Mouse (Mus musculus): ENCODE data around the gene Sh2b1. TPM values are rescaled to one million over a fixed set of nuclear protein-coding genes. Genes with fewer than 3 reads are reported as not detected.

Sh2b1 gene
- polyA plus RNA-seq, 1 experiment from 2014 or later, result 73.9 TPM

DNA sequence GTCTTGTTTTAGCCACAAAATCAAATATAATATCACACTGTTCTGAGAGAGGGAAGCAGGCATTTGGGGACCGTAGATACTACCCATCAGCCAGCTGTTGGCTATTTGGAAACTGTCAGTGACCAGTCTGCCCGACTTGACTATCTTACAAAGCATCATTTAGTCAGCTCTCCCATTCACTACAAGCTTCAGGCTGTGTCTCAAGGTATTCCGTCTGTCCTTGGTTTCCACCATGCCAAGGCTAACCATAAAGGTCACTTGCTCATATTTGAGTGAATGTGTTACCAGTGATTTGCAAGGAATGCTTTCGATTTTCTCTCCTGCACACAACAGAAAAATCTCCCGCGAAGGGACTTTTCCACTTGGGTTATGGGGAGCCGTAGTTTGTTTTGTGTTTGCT is 40.5 kb downstream of the Sh2b1 start:
- Histone ChIP-seq H3K27ac (ENCODE audit: low read length) (no peak overlapping the region), H3K4me1 (replicated peaks; ENCODE audit: control insufficient read depth, insufficient read depth, low read length) (peaks cover 3% of the 10 kb centered on the region), H3K27me3 (replicated peaks; ENCODE audit: control insufficient read depth, insufficient read depth, low read length) (no peaks in the 10 kb centered on the region), H3K4me3 (replicated peaks; ENCODE audit: low read length) (no peak overlapping the region), H3K36me3 (ENCODE audit: control insufficient read depth, insufficient read depth) (no peaks in the 10 kb centered on the region), H3K9me3 (ENCODE audit: control insufficient read depth, low read length) (no peaks in the 10 kb centered on the region), H3K9ac (replicated peaks; ENCODE audit: low read depth, low read length) (no peak overlapping the region), H3K4me2 (ENCODE audit: low read length) (no peak overlapping the region)
- 86% methylated on average over 7 of the region's 7 CpGs for WGBS
- no peak for ATAC-seq

DNA sequence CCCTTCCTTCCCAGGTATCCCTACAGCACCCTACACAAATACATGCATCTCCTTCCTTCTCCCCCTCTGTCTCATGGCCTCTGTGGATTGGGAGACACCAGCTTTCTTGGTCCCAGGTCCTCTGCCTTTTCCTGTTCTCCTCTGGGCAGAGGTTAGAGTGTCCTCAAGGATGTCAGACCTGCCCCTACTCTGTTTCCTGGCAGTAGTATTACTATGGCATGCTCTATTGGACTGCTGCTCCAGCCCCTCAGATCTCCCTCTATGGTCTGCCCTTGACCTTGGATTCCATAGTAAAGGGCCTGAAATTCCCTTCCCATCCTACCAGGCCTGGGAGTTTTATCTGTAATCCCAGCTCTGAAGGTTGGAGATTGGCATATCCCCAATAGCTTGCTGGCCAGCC is 45.1 kb downstream of the Sh2b1 start:
- H3K4me1 ChIP-seq (replicated peaks; ENCODE audit: control insufficient read depth, insufficient read depth, low read length), result peaks cover 16% of the 10 kb centered on the region
- H3K36me3 ChIP-seq (ENCODE audit: control insufficient read depth, insufficient read depth), result no peaks in the 10 kb centered on the region
- H3K9ac ChIP-seq (replicated peaks; ENCODE audit: low read depth, low read length), result no peak overlapping the region; the same call in 1 of the 2 replicates
- no peak for ATAC-seq
- no peaks in the 10 kb centered on the region for H3K27me3 ChIP-seq (replicated peaks; ENCODE audit: control insufficient read depth, insufficient read depth, low read length)
- H3K9me3 ChIP-seq (ENCODE audit: control insufficient read depth, low read length), result no peaks in the 10 kb centered on the region
- H3K4me3 ChIP-seq (replicated peaks; ENCODE audit: low read length), result no peak overlapping the region
- H3K27ac ChIP-seq (ENCODE audit: low read length), result no peak overlapping the region
- no peak overlapping the region for H3K4me2 ChIP-seq (ENCODE audit: low read length)

DNA sequence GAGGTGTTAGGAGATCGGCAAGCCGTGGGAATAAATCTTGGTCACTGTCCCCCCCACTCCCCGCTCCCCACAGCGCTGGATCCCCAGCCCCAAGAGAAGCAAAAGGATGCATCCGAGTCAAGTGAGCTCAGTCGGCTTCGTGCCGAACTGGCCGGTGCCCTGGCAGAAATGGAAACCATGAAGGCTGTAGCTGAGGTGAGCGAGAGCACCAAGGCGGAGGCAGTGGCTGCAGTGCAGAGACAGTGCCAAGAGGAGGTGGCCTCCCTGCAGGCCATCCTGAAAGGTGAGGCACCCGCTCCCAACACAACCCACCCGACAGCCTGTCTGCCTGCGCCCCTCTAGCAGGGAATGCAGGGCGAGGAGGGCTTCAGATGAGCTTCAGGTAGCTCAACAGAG is 45.7 kb downstream of the Sh2b1 start:
- ATAC-seq, result 0 out of 2 replicates have a peak, but pooled peaks have one; percentile 3
- H3K36me3 ChIP-seq (ENCODE audit: control insufficient read depth, insufficient read depth), result no peaks in the 10 kb centered on the region
- 22% methylated on average over 15 of the region's 15 CpGs for WGBS

DNA sequence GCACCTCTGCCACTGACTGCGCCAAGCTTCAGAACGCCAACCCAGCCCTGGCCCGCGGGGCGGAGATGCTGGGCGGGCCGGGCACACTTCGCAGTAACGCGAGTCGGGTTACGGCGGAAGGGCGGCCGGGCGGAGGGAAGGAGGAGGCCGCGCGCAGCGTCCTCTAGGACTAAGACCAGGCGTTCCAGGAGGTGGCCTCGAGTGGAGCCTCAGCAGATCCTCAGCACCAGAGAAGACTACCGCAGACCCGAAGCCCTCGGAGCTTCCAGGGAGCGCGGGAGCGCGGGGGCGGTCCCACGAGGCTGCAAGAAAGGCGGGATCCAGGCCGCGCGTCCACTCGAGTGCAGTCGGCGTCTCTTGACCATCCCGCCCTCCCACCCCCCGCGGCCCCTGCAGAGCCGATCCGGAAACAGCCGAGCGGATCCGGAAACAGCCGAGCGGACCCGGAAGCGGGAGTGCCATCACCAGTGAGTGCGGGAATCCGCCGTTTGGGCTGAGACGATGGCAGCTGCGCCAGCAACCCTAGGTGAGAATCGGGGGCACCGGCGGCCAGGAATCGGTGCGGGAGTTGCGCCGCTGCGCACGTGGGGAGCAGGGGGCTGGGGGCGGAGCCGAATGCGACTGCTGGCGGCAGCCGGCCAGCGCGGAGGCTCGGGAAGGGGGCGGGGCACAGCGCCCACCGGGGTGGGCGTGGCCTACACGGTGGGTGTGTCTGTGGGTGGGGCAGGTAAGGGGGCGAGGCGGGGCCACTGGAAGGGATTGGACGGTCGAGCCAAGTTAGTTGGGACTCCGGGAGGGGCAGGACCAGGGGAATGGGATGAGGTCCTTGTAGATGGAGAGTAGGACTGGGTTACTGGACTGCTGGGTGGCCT is 46.4 kb downstream of the Sh2b1 start, which contains the start of gene Rabep2:
Rabep2 (plus strand) TSS at position 129 of the 872 bp plus-strand sequence.
- Histone ChIP-seq H3K27ac (ENCODE audit: low read length) (peak within 1 kb of the TSS; percentile 84), H3K27me3 (replicated peaks; ENCODE audit: control insufficient read depth, insufficient read depth, low read length) (no peaks in the 10 kb centered on the region), H3K9me3 (ENCODE audit: control insufficient read depth, low read length) (no peaks in the 10 kb centered on the region), H3K4me2 (ENCODE audit: low read length) (peak within 1 kb of the TSS; percentile 74), H3K4me3 (replicated peaks; ENCODE audit: low read length) (peak within 1 kb of the TSS; percentile 83), H3K9ac (replicated peaks; ENCODE audit: low read depth, low read length) (peak within 1 kb of the TSS; percentile 85), H3K4me1 (replicated peaks; ENCODE audit: control insufficient read depth, insufficient read depth, low read length) (peaks cover 16% of the 10 kb centered on the region), H3K36me3 (ENCODE audit: control insufficient read depth, insufficient read depth) (no peaks in the 10 kb centered on the region)
- WGBS, result under 1% methylated on average over 76 of the region's 82 CpGs
- peak; percentile 97 for ATAC-seq

More for the DNA sequence above, 45.7 kb downstream of the Sh2b1 start:
- no peak overlapping the region for H3K27ac ChIP-seq (ENCODE audit: low read length)
- peaks cover 16% of the 10 kb centered on the region for H3K4me1 ChIP-seq (replicated peaks; ENCODE audit: control insufficient read depth, insufficient read depth, low read length)
- peak overlapping the region; percentile 74 for H3K4me2 ChIP-seq (ENCODE audit: low read length)
- H3K4me3 ChIP-seq (replicated peaks; ENCODE audit: low read length), result peak overlapping the region; percentile 83
- H3K9ac ChIP-seq (replicated peaks; ENCODE audit: low read depth, low read length), result peak overlapping the region; percentile 85
- H3K27me3 ChIP-seq (replicated peaks; ENCODE audit: control insufficient read depth, insufficient read depth, low read length), result no peaks in the 10 kb centered on the region
- no peaks in the 10 kb centered on the region for H3K9me3 ChIP-seq (ENCODE audit: control insufficient read depth, low read length)

DNA sequence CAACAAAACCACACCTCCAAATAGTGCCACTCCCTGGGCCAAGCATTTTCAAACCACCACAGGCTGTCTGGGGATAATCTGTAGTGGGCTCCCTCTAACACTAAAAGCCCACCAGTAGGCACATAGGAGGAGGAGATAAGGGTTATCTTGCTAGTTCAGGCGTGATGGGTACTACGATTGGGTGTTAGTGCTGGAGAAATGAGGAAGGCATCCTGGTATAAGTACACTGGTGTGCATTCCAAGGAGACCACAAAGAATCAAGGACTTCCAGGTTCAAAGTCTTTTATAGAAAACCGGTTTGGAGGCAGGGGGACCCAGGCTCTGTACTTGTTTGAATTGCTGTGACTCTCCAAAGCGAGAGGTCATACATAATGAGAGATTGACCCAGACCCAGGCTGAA is 47.1 kb downstream of the Sh2b1 start:
- Histone ChIP-seq H3K4me1 (replicated peaks; ENCODE audit: control insufficient read depth, insufficient read depth, low read length) (peaks cover 16% of the 10 kb centered on the region), H3K27me3 (replicated peaks; ENCODE audit: control insufficient read depth, insufficient read depth, low read length) (no peaks in the 10 kb centered on the region), H3K9me3 (ENCODE audit: control insufficient read depth, low read length) (no peaks in the 10 kb centered on the region), H3K4me2 (ENCODE audit: low read length) (peak overlapping the region; percentile 74), H3K9ac (replicated peaks; ENCODE audit: low read depth, low read length) (peak overlapping the region; percentile 85), H3K27ac (ENCODE audit: low read length) (peak overlapping the region; percentile 77), H3K4me3 (replicated peaks; ENCODE audit: low read length) (peak overlapping the region; percentile 83), H3K36me3 (ENCODE audit: control insufficient read depth, insufficient read depth) (no peaks in the 10 kb centered on the region)
- 25% methylated on average over 4 of the region's 4 CpGs for WGBS
- no peak for ATAC-seq

DNA sequence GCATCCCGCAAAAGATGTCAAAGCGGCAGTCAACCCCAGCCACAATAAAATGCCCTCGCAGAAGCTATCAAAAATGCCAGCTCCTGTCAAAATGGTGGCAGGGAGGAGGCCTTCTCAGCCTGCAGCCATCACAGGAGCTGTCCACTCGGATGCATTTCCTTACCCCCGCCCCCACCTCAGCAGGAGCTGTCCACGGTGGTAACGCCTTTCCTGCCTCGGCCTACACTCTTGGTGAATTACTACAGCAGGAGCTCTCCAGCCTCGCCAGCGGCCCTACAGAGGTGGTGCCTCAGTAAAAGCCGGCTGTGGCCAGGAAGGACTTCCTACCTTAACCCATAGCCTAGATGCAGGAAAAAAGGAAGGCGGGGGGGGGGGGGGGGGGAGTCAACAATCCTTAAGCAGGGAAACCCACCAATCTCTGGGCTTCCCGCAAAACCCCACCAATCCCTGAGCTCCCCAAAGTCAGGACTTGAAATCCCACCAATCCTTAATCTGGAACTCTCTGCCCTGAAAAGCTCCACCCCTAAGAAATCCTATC is 47.8 kb downstream of the Sh2b1 start:
- H3K9ac ChIP-seq (replicated peaks; ENCODE audit: low read depth, low read length), result no peak overlapping the region
- no peaks in the 10 kb centered on the region for H3K27me3 ChIP-seq (replicated peaks; ENCODE audit: control insufficient read depth, insufficient read depth, low read length)
- H3K27ac ChIP-seq (ENCODE audit: low read length), result no peak overlapping the region
- H3K4me1 ChIP-seq (replicated peaks; ENCODE audit: control insufficient read depth, insufficient read depth, low read length), result peaks cover 16% of the 10 kb centered on the region
- WGBS, result 75% methylated on average over 12 of the region's 13 CpGs
- no peaks in the 10 kb centered on the region for H3K36me3 ChIP-seq (ENCODE audit: control insufficient read depth, insufficient read depth)
- no peak overlapping the region for H3K4me2 ChIP-seq (ENCODE audit: low read length)
- no peak for ATAC-seq
- H3K4me3 ChIP-seq (replicated peaks; ENCODE audit: low read length), result no peak overlapping the region
- no peaks in the 10 kb centered on the region for H3K9me3 ChIP-seq (ENCODE audit: control insufficient read depth, low read length)

DNA sequence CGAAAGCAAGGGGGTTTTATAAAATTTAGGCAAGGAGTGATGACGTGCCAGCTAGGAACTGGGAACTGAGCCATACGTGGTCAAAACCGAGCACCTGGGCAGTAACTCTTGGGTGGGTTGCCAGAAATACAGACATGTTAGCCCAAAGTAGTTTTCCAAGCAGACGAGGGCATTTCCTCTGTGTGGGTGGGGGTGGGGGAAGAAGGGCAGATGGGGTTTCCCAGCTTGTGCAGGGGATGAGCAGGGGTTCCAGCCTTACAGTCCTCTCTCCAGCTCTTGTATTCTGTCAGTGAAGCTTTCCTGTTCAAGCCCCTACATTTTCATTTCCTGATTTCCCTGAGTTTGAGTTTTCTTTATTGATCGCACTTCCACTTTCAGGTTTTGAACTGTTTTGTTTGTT is 51.1 kb downstream of the Sh2b1 start:
- H3K36me3 ChIP-seq (ENCODE audit: control insufficient read depth, insufficient read depth), result no peaks in the 10 kb centered on the region

DNA sequence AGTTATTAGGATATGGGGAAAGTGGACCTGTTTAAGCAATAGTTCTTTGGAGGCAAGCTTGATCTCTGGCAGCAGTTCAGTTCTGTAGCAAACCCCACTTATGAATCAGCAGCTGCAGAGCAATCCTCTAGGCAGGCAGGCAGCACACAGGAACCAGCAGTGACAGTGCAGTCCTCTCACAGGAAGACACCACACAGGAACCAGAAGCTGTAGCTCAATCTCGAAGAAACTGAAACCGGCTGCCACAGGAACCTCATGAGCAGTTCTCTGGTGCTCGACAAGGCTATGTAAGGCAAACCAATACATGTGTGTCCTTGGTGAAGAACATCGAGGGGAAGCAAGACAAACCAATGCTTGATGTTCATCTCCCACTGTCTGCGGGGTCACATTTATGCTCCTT is 53.5 kb downstream of the Sh2b1 start:
- Histone ChIP-seq H3K27me3 (replicated peaks; ENCODE audit: control insufficient read depth, insufficient read depth, low read length) (no peaks in the 10 kb centered on the region), H3K4me1 (replicated peaks; ENCODE audit: control insufficient read depth, insufficient read depth, low read length) (no peaks in the 10 kb centered on the region), H3K27ac (ENCODE audit: low read length) (no peak overlapping the region), H3K9me3 (ENCODE audit: control insufficient read depth, low read length) (no peaks in the 10 kb centered on the region), H3K9ac (replicated peaks; ENCODE audit: low read depth, low read length) (no peak overlapping the region), H3K4me2 (ENCODE audit: low read length) (no peak overlapping the region), H3K4me3 (replicated peaks; ENCODE audit: low read length) (no peak overlapping the region), H3K36me3 (ENCODE audit: control insufficient read depth, insufficient read depth) (no peaks in the 10 kb centered on the region)
- ATAC-seq, result no peak
- WGBS, result 95% methylated on average over 5 of the region's 5 CpGs

More for the DNA sequence above, 51.1 kb downstream of the Sh2b1 start:
- 88% methylated on average over 6 of the region's 6 CpGs for WGBS
- Histone ChIP-seq H3K9me3 (ENCODE audit: control insufficient read depth, low read length) (no peaks in the 10 kb centered on the region), H3K27ac (ENCODE audit: low read length) (no peak overlapping the region), H3K27me3 (replicated peaks; ENCODE audit: control insufficient read depth, insufficient read depth, low read length) (no peaks in the 10 kb centered on the region), H3K4me1 (replicated peaks; ENCODE audit: control insufficient read depth, insufficient read depth, low read length) (peaks cover 8% of the 10 kb centered on the region; the same call in 1 of the 2 replicates), H3K9ac (replicated peaks; ENCODE audit: low read depth, low read length) (no peak overlapping the region), H3K4me2 (ENCODE audit: low read length) (no peak overlapping the region), H3K4me3 (replicated peaks; ENCODE audit: low read length) (no peak overlapping the region)
- no peak for ATAC-seq

DNA sequence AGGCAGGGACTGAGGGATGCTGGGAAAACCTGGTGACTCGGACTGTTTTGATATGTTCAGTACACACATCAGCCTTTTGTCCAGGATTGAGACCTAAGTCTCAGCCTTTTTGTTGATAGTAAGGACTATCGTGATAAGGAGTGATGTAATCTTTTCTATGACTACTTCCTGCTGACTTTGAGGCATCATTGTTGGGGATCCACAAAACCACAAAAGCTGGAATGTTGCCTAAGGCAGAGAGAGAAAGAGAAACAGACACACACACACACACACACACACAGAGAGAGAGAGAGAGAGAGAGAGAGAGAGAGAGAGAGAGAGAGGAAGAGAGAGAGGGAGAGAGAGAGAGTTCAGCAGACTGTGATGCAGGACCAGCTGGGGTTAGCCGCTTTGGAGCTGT is 56.7 kb downstream of the Sh2b1 start:
- H3K9me3 ChIP-seq (ENCODE audit: control insufficient read depth, low read length), result no peaks in the 10 kb centered on the region
- no peak overlapping the region for H3K27ac ChIP-seq (ENCODE audit: low read length)
- H3K4me2 ChIP-seq (ENCODE audit: low read length), result no peak overlapping the region
- no peak for ATAC-seq
- H3K36me3 ChIP-seq (ENCODE audit: control insufficient read depth, insufficient read depth), result no peaks in the 10 kb centered on the region
- 60% methylated on average over 3 of the region's 3 CpGs for WGBS
- H3K4me1 ChIP-seq (replicated peaks; ENCODE audit: control insufficient read depth, insufficient read depth, low read length), result no peaks in the 10 kb centered on the region
- no peak overlapping the region for H3K9ac ChIP-seq (replicated peaks; ENCODE audit: low read depth, low read length)
- H3K4me3 ChIP-seq (replicated peaks; ENCODE audit: low read length), result no peak overlapping the region
- no peaks in the 10 kb centered on the region for H3K27me3 ChIP-seq (replicated peaks; ENCODE audit: control insufficient read depth, insufficient read depth, low read length)
